Mouse (Mus musculus) heart, adult 2 months (tissue): ENCODE results near the gene Ifitm10. TPM values are rescaled to one million over a fixed set of nuclear protein-coding genes. Genes with fewer than 3 reads are reported as not detected.

ENCODE experiments used
- DNase-seq, 2 experiments: peaks; one replicate each; pipeline ENCODE4 v3.0.0; 2021
- H3K27ac ChIP-seq: fragments of 200-600 bp; 2 replicates; pipeline ENCODE4 v1.8.1; 2022
- H3K27me3 ChIP-seq: fragments of 200-500 bp; 2 replicates; pipeline ENCODE4 v1.6.1; 2012; ENCODE audit warnings: mild to moderate bottlenecking, low read length, inconsistent platforms, mixed read lengths; ENCODE audit not compliant: control insufficient read depth, insufficient read depth
- H3K36me3 ChIP-seq: fragments of 200-500 bp; 2 replicates; pipeline ENCODE4 v1.6.1; 2012; ENCODE audit warnings: low read length, inconsistent platforms; ENCODE audit not compliant: control insufficient read depth, insufficient read depth
- H3K4me1 ChIP-seq: fragments of 200-500 bp; 2 replicates; pipeline ENCODE4 v1.6.1; 2011; ENCODE audit warnings: low read length; ENCODE audit not compliant: control insufficient read depth, insufficient read depth
- H3K4me3 ChIP-seq: fragments of 200-600 bp; 2 replicates; pipeline ENCODE4 v1.8.1; 2022
- H3K79me2 ChIP-seq: fragments of 200-500 bp; replicated peaks from 2 replicates; pipeline ENCODE4 v1.6.1; 2012; ENCODE audit warnings: mild to moderate bottlenecking, inconsistent platforms, low read length, moderate library complexity, mixed read lengths; ENCODE audit not compliant: control insufficient read depth, insufficient read depth
- H3K9ac ChIP-seq: fragments of 200-500 bp; 2 replicates; pipeline ENCODE4 v1.6.1; 2012; ENCODE audit warnings: low read depth, mild to moderate bottlenecking, control low read depth, inconsistent platforms, low read length, mixed read lengths
- CTCF ChIP-seq: fragments of 200-600 bp; IDR thresholded peaks from 2 replicates; pipeline ENCODE4 v1.8.1; 2022; ENCODE audit warnings: antibody characterized with exemption, mild to moderate bottlenecking, moderate library complexity
- EP300 ChIP-seq: fragments of 200-500 bp; IDR thresholded peaks from 2 replicates; pipeline ENCODE4 v1.6.1; 2011; ENCODE audit warnings: low read depth, low read length, control low read depth; ENCODE audit not compliant: insufficient read depth
- POLR2A ChIP-seq: fragments of 200-500 bp; IDR thresholded peaks from 2 replicates; pipeline ENCODE4 v1.6.1; 2011; ENCODE audit warnings: mild to moderate bottlenecking, low read depth, low read length, control low read depth; ENCODE audit not compliant: insufficient read depth
- WGBS: fragments of 180-500 bp; shearing (Covaris S2); methylation state at CpG from one replicate; pipeline ENCODE4 v1.1.7; 2018; 5-methylcytosine and 5-hydroxymethylcytosine counted together
- intact Hi-C: fragments of 180-260 bp; cut with DNase I; formaldehyde crosslinking; loops from one replicate; pipeline ENCODE4 v1.15.1; 2025
- polyA plus RNA-seq: library from polyadenylated mRNA; depleted of rRNA; stranded (reverse); fragments of >200 nt; gene quantifications from 2 replicates; pipeline ENCODE4 v1.2.3, GENCODE M21; 2012
- total RNA-seq, 2 experiments: library from RNA; stranded (reverse); gene quantifications; 2 replicates each; pipeline ENCODE4 v1.2.3; 2021

Gene Ifitm10
- total and polyA plus RNA-seq, 3 experiments, result 2.2 to 6.4 (median 3.6) TPM

DNA sequence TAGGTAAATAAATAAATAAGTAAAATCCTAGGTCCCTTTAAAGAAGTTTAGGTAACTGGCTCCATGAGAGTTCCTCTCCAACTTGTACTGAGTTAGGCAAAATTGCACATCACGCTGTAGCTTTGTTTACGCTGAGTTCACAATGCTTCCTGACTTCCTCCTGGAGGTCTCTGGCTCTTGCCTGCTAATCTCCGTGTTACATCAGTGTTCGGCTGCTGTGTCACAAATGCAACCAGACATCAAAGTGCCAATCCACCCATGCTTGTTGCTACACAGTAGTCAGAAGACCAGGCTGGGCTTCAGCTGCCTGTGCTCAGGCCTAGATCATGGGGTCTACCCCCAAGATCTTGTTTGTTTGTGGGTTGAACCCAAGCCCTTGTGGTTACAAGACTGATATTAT is 30.0 kb upstream of the Ifitm10 start:
- DNase-seq, result no peak
- intact Hi-C loops, result no loop called here
- 55% methylated on average over 4 of the region's 4 CpGs for WGBS

DNA sequence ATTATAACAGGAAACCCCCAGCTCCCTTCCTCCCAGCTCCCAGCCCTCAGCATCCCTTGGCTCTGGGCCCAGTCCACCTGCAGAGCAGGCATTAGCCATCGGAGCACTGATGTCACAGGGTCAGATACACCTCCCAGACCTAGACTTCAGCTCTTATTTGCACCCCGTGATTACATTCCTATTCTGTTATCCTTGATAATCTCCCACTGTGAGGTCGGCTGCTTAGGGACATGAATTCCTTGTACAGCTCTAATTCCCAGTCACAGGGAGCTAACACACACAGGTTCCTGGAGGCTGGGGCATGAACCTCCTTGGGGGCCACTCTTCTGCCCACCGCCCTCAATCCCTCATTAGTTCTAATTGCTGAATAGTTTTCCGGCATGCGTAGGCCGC is 27.2 kb upstream of the Ifitm10 start:
- WGBS, result 54% methylated on average over 7 of the region's 7 CpGs
- DNase-seq, result no peak
- Histone ChIP-seq H3K4me3 (no peak overlapping the region), H3K79me2 (no peaks in the 10 kb centered on the region), H3K27me3 (no peaks in the 10 kb centered on the region), H3K9ac (no peak overlapping the region), H3K36me3 (no peaks in the 10 kb centered on the region), H3K4me1 (peaks cover 6% of the 10 kb centered on the region), H3K27ac (no peak overlapping the region)
- TF ChIP-seq POLR2A (no peak), CTCF (no peak), EP300 (no peak)
- intact Hi-C loops, result no loop called here

More for the DNA sequence above, 30.0 kb upstream of the Ifitm10 start:
- H3K27ac ChIP-seq, result no peak overlapping the region
- no peaks in the 10 kb centered on the region for H3K27me3 ChIP-seq
- H3K79me2 ChIP-seq, result no peaks in the 10 kb centered on the region
- H3K4me1 ChIP-seq, result peaks cover 1% of the 10 kb centered on the region
- no peaks in the 10 kb centered on the region for H3K36me3 ChIP-seq
- no peak overlapping the region for H3K9ac ChIP-seq
- H3K4me3 ChIP-seq, result no peak overlapping the region
- TF ChIP-seq POLR2A (no peak), EP300 (no peak), CTCF (no peak)

DNA sequence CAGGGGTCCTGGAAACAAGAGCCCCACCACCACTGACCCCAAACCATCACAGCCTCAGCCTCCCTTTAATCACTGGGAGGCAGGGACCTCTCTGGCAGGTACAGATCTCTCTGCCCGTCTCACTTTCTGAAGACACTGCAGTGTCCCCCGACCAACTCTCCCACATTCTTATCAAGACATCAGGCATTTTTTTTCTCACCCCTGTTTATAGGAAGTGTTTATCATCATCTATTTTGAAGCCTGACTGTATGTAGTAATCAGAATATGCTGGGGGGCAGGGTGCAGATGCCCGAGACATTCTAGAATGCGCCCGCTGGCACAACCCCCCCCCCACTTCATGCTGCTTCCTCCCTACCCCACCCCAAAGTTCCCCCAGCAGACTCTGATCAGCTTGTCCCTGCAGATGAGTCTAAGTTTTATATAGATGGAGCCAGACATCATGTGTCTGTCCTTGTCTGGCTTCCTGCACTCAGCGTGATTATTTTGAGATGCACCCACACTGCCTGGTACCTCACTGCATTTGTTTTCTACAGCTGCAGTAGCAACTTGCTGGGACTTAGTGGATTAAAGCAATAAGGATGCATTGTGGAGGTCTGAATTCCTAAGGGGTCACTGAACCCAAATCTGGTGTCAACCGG is 26.7 kb upstream of the Ifitm10 start:
- 48% methylated on average over 7 of the region's 7 CpGs for WGBS
- intact Hi-C loops, result no loop called here
- H3K79me2 ChIP-seq, result no peaks in the 10 kb centered on the region
- no peak overlapping the region for H3K4me3 ChIP-seq
- H3K27ac ChIP-seq, result no peak overlapping the region
- no peak for DNase-seq
- H3K4me1 ChIP-seq, result peaks cover 8% of the 10 kb centered on the region
- TF ChIP-seq POLR2A (no peak), EP300 (no peak), CTCF (no peak)
- H3K36me3 ChIP-seq, result no peaks in the 10 kb centered on the region
- no peaks in the 10 kb centered on the region for H3K27me3 ChIP-seq
- no peak overlapping the region for H3K9ac ChIP-seq

DNA sequence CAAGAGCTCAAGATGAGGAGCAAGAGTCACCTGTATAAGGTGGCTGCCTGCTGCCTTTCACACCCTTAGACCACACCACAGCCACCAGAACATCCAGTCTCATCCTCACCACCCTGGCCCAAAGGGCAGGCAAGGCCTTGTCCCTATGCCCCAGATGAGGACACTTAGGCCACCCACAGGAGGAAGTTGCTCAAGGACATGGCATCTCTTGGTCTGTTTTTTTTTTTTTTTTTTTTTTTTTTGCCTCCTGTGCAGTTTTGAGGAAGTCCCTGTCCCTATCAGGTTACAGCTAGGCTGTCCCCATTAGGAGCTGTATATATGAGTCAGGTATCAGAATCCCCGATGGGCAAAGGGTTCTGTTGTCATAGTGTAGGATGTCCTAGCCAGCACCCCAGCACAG is 25.7 kb upstream of the Ifitm10 start:
- WGBS, result 68% methylated on average over 1 of the region's 1 CpGs
- H3K4me3 ChIP-seq, result no peak overlapping the region
- intact Hi-C loops, result no loop called here
- no peaks in the 10 kb centered on the region for H3K79me2 ChIP-seq
- TF ChIP-seq POLR2A, result no peak
- no peak for TF ChIP-seq EP300
- no peak for TF ChIP-seq CTCF
- peaks cover 16% of the 10 kb centered on the region for H3K4me1 ChIP-seq
- no peak overlapping the region for H3K9ac ChIP-seq
- H3K27ac ChIP-seq, result no peak overlapping the region
- no peak for DNase-seq
- no peaks in the 10 kb centered on the region for H3K36me3 ChIP-seq
- no peaks in the 10 kb centered on the region for H3K27me3 ChIP-seq

DNA sequence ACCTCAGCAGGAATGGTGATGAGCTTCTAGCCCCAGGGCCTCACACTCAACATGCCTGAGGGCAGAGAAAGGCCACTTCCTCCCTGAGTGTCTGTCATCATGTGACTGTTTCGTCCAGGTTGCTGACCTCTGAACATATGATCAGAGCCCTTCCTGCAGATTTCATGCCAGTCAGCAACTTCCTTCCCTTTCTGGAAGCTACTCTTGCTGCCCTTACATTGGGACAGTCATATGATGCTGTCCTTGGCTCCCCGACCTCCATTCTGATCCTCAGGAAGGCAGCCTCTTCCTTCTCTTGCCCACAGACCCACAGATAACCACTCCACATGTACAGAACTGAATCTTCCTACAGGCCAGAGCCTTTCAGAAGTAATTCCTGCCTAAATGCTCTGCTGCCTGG is 24.5 kb upstream of the Ifitm10 start:
- H3K79me2 ChIP-seq, result no peaks in the 10 kb centered on the region
- no peak overlapping the region for H3K4me3 ChIP-seq
- TF ChIP-seq CTCF, result no peak
- no peak for TF ChIP-seq POLR2A
- TF ChIP-seq EP300, result no peak
- H3K27me3 ChIP-seq, result no peaks in the 10 kb centered on the region
- peaks cover 25% of the 10 kb centered on the region for H3K4me1 ChIP-seq
- H3K36me3 ChIP-seq, result peaks cover 3% of the 10 kb centered on the region; the same call in 1 of the 2 replicates
- no peak overlapping the region for H3K9ac ChIP-seq
- peak in 1 of 2 experiments; percentile 49 for DNase-seq
- intact Hi-C loops, result no loop called here
- WGBS, result 30% methylated on average over 2 of the region's 2 CpGs
- peak overlapping the region; percentile 47 for H3K27ac ChIP-seq

DNA sequence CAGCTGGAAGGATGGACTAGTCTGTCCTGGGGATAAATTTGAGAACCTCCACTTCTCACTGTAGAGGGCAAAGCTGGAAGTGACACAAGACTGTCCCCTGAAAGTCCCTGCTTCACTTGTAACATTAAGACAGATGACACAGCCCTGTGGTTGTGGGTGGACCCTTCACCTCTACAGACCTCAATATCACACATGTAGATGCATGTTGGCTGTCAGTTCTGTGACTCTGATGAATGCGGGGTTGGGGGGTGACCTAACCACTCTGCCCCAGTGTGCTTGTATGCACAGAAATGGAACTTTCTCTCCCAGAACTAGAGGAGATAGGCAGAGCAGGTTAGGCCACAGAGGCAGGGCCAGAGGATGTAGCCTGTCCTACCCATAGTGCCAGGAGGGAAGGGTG is 23.1 kb upstream of the Ifitm10 start:
- 97% methylated on average over 1 of the region's 1 CpGs for WGBS

More for the DNA sequence above, 23.1 kb upstream of the Ifitm10 start:
- intact Hi-C loops, result no loop called here
- DNase-seq, result no peak
- Histone ChIP-seq H3K9ac (no peak overlapping the region), H3K27ac (no peak overlapping the region), H3K4me3 (no peak overlapping the region), H3K4me1 (peaks cover 25% of the 10 kb centered on the region), H3K27me3 (no peaks in the 10 kb centered on the region), H3K79me2 (no peaks in the 10 kb centered on the region), H3K36me3 (peaks cover 3% of the 10 kb centered on the region; the same call in 1 of the 2 replicates)
- TF ChIP-seq POLR2A (no peak), CTCF (no peak), EP300 (no peak)
